Mouse (Mus musculus) bone marrow, adult 2 months (tissue): ENCODE results near the gene Pik3r6.

Experiments
- CTCF ChIP-seq: fragments of 200-500 bp; IDR thresholded peaks from 2 replicates; pipeline ENCODE4 v1.5.1; 2011; ENCODE audit warnings: low read length, control low read depth; ENCODE audit not compliant: control insufficient read depth, insufficient read depth
- POLR2A ChIP-seq: fragments of 200-500 bp; IDR thresholded peaks from 2 replicates; pipeline ENCODE4 v1.6.1; 2011; ENCODE audit warnings: low read depth, mild to moderate bottlenecking, control low read depth, low read length, borderline replicate concordance; ENCODE audit not compliant: control insufficient read depth

DNA sequence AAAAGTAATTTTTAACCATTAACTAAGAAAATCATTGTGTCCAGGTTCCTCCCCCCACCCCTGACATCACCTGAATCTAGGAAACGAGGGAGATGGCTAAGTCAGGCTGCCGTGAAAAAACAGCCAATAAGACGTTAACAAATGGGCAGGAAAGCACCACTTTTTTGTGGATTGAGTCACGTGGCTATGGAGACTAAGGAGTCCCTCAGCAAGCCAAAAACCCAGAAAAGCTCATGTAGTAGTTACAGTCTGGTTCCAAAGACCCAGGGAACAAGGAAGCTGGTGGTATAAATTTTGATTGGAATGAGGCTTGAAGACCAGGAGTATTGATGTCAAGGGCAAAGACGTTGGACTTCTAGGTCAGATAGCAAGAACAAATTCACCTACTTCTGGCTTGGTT, 5.8 kb downstream of the Pik3r6 start:
- no peak for TF ChIP-seq CTCF
- TF ChIP-seq POLR2A: no peak
